Mouse (Mus musculus): Measurements from ENCODE around the gene Palm.

Gene Palm

GRCm38 (mm10) chr10:79772320-79772719 is 21.1 kb upstream of the Palm start:
- no peak for DNase-seq (ENCODE audit: low read depth, low spot score)

DNA sequence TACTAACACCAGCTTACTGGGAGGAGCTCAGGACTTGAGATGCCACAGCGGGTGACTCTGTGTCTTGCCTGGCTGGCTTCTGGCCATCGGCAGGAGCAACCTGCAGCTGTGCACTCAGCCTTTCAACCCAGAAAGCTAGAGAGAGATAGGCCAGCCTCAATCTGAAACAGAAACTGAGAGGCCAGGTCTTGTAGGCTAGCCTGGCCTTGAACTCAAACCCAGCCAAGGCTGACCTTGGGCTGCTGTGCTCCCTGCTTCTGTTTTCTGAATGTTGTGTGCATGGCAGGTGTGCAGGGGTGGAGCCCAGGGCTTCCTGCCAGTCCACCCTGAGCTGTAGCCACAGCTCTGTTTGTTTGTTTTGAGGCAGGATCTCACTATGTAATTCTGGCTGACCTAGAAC is 20.2 kb upstream of the Palm start:
- DNase-seq (ENCODE audit: low read depth, low spot score): no peak

DNA sequence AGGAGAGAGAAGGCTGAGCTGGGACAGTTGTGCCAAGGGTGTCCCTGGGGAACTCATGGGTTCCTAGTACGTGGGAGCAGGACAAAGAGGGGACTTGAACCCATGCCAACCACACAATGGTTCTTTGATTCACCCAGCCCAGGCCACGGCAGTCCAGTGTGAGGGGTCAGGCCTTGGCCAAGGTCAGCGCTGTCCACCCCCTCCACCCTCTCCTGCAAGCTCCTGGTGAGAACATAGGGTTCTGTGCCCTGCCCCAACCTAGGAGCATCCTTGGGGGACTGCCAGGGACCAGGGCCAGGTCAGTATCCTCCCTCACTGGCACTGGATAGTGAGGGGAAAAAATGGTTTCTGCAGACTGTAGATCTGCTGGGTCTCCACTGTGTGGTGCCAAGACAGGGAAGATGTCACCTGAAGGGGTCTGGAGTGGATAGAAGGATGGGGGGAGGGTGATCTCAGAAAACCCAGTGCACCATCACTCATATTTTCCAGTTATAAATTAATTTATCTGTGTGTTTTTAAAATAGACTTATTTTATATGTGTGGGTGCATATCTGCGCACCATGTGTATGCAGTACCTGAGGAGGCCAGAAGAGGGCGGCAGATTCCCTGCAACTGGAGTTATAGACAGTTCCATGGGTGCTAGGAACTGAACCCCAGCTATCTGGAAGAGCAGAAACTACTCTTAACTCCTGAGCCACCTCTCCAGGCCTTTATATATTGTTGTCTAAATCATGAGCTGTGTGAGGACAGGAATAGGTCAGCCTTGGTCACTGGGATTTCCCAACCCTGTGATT is 18.7 kb upstream of the Palm start:
- DNase-seq (ENCODE audit: low read depth, low spot score): no peak

DNA sequence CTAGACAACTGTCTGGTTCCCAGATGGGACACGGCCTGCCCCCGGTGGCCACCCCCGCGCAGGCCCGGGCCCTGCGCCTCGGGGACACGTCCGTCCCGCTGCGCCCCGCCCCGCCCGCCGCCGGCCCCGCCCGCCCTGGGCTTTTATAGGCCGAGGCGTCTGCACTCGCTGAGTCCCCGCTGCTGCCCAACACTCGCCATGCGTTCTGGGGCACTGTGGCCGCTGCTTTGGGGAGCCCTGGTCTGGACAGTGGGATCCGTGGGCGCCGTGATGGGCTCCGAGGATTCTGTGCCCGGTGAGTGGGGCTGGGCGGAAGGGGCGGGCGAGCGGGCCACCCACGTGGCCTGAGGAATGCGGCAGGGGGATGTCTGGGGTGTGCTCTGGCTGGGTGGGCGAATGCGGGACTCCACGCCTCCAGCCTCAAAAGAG is 16.3 kb upstream of the Palm start, which contains the start of gene Fstl3:
Fstl3 (plus strand) TSS at position 170 of the 429 bp plus-strand sequence.
- DNase-seq (ENCODE audit: low read depth, low spot score): peak; percentile 53

GRCm38 (mm10) chr10:79778006-79778405 is 15.4 kb upstream of the Palm start:
- DNase-seq (ENCODE audit: low read depth, low spot score): peak; percentile 54

GRCm38 (mm10) chr10:79779193-79779592 is 14.2 kb upstream of the Palm start:
- no peak for DNase-seq (ENCODE audit: low read depth, low spot score)

DNA sequence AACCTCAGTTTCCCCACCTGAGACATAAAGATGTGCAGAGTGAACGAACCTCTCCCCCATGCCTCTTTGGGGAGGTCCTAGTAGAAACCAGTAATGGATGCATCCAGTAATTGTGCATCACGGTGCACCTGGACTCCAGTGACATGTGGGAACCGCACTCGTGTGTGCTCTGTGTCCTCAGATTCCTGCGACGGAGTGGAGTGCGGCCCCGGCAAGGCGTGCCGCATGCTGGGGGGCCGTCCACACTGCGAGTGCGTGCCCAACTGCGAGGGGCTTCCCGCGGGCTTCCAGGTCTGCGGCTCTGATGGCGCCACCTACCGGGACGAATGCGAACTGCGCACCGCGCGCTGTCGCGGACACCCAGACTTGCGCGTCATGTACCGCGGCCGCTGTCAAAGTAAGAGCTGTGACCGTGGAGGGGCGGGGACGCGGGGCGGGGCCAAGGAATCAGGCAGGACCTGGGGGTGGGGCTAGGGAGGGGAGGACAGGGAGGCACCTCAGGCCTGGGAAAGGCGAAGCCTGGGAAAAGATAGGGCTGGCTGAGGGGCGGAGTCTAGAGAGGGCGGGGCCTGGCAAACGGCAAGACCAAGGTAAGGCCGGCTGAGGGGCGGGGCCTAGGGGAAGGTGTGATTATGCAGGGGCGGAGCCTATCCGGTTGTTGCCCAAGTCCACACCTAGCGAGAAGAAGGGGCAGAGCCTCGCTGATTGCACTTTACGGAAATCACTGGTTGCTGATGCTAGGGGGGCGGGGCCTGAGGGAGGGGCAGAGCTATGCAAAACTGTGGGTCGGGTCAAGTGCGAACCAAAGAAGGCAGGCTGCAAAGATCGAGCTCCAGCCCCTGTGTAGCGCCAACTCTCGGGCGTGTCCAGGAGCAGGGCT is 13.3 kb upstream of the Palm start:
- DNase-seq (ENCODE audit: low read depth, low spot score): peak; percentile 97

DNA sequence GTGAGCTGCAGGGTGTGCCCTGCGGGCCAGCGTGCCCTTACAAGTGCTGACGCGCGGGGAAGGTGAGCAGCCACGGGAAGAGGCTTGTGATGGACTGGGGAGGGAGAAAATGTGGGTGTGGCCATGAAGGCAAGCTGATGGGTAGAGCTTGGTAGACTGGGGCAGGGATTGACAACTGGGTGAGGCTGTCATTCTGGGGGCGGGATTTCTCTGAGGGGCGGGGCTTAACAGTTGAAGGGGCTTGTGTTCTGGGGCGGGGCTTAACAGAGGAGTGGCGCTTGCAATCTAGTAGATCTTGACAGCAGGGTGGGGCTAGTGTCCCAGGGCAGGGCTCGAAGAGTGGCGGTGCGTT is 12.7 kb upstream of the Palm start:
- DNase-seq (ENCODE audit: low read depth, low spot score): peak; percentile 66

DNA sequence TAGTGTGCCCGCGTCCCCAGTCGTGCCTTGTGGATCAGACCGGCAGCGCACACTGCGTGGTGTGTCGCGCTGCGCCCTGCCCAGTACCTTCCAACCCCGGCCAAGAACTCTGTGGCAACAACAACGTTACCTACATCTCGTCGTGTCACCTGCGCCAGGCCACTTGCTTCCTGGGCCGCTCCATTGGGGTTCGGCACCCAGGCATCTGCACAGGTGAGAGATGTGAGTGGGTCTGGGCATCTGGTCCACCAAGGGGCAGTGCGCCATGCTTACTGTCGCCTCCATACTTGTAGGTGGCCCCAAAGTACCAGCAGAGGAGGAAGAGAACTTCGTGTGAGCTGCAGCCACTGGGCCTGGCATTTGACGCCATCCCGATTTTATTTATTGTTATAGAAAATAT is 12.2 kb upstream of the Palm start:
- DNase-seq (ENCODE audit: low read depth, low spot score): no peak

GRCm38 (mm10) chr10:79781956-79782355 is 11.4 kb upstream of the Palm start:
- no peak for DNase-seq (ENCODE audit: low read depth, low spot score)

DNA sequence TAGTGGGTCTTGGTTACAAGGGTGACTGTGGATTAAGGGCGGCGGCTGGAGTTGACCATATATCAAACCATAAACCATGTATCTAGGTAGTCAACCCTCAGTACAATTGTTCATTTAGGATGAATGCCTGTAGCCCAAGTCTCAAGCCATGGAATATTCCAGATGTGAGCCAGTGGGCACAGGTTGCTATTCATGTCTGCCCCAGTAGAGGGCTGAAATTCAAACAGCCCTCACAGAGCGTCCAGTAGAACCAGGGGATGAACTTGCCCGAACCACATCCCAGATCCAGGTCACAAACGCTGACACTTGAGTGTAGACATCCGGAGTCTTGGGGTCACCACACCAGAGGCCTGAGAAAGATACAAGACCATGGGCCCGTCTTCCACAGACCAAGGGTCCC is 10.3 kb upstream of the Palm start:
- no peak for DNase-seq (ENCODE audit: low read depth, low spot score)

DNA sequence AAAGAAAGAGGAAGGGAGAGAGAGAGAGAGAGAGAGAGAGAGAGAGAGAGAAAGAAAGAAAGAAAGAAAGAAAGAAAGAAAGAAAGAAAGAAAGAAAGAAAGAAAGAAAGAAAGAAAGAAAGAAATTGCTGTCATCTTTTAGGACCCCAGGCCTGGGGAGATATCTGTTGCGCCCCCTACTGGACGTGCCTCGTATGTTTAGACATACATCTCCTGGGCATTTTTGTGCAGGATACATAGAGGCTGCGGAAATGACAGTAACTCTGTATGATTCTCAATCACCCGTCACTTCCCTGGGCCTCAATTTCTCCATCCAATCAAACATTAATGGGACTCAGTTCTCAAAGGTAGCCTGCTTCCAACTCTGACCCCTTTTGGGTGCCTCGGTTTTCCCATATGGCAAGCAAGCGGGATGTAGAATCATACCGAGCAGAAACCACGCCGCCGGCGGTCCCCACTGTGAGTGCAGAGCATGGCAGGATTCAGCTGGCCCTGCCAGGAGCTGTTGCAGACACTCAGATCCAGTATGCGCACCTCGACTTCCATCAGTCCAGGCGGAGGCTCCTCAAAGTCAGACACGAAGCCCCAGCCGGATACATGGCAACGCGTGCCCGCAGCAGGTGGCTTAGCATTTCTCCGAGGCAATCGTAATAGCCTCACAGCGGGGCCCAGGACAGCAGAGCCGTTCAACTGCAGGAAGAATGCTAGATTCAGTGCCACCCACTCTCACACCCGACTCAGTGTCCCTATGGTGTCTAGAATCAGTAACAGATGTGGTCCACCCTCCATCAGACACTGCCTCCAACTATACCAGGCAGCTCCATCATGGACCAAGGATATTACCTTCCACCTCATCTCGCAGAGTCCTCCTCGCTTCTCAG is 9.2 kb upstream of the Palm start:
- DNase-seq (ENCODE audit: low read depth, low spot score): peak; percentile 63

- peak; percentile 81 for DNase-seq (ENCODE audit: low read depth, low spot score)
Measured at GRCm38 (mm10) chr10:79788386-79789158, 4.8 kb upstream of the Palm start.

DNA sequence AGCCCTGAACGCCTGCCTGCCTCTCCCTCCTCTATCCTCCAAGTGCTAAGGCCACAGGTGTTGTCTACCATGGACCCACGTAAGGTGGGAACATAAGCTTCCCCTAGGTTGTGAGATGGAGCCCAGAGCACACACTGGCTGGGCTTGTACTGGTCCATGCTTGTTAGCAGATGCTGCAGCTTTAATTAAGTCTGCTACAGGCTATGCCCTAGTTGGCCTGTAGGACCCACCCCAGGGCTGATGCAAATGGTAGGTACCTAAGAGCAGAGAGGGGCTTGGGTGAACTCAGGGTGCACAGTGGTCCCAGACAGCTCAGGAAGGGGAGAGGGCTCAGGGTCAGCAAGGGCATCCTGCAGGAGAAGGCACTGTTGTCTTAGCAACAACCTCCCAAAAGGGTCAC is 3.8 kb upstream of the Palm start:
- no peak for DNase-seq (ENCODE audit: low read depth, low spot score)

- DNase-seq (ENCODE audit: low read depth, low spot score): no peak
Measured at GRCm38 (mm10) chr10:79790861-79791260, 2.5 kb upstream of the Palm start, which contains the start of gene Prss57. Gene Prss57, minus strand, starts transcription at chr10:79790961.

DNA sequence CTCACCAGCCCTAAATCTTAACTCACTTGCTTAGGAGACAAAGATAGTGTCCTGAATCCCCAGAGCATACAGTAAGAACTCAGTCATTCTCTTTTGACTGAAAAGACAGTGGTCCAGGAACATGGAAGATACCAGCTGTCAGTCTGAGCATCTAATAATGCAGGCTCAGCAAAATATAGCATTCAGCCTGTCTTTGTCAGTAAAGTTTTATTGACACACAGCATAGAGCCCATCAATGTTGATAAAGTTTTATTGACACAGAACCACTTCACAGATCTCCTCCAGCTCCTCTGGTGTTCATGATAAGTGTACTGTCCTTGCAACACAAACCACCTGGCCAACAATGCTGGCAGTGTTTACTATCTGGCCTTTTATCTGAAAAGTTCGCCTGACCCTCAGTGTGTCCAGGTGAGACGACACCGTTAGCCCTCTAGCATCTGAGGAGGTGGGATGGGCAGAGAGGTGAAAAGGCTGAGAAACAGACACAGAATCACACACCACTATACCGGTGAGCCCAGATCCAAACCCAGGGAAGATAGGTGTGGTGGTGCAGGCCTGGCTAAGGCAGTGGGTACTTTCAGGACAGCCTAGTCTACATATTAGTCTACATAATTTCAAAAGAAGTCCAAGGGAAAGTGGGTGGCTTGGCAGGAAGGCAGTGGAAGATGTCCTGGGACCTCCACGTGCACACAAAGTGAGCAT is 882 bp upstream of the Palm start:
- DNase-seq (ENCODE audit: low read depth, low spot score): no peak

DNA sequence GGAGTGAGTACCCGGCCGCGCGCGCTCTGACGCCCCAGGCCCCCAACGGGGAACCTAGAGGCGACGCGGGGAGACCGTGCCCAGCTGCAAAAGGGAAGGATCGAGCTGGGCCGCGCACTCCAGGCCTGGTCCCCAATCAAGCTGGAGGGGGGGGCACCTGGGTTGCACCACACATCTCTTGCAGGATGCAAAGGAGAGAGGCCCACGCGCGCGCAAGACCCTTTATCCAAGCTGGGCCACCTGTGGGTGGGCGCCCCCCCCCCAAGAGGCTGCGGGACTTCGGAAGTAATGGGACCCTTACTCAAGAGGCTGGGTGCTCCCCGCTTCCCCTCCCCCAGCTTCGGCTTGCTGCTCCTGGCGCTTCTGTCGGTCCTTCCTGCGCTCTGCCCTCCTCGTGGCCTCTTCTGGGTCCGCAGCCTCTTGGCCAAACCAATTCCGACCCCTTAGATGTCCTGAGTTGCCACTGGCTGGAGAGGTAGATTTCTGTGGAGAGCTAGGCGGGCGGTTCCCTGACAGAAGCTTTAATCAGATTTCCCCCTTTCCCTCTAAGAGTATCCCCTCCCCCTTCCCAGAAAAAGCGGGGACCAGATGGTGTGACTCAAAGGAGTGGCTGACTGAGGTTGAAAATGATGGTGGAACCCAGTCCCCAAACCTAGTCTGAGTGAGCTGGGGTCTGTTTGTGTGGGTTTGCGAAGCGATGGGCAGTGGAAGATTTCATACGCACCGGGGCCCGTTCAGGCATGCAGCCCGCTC is 542 bp downstream of the Palm start:
- DNase-seq (ENCODE audit: low read depth, low spot score): peak; percentile 40

GRCm38 (mm10) chr10:79794491-79794931 is 1.1 kb downstream of the Palm start:
- no peak for DNase-seq (ENCODE audit: low read depth, low spot score)

GRCm38 (mm10) chr10:79795905-79796304 is 2.5 kb downstream of the Palm start:
- no peak for DNase-seq (ENCODE audit: low read depth, low spot score)
